Mouse (Mus musculus) limb, embryonic 10.5 days (tissue): ENCODE results near the gene Cyb5r2. TPM values are rescaled to one million over a fixed set of nuclear protein-coding genes. Genes with fewer than 3 reads are reported as not detected.

ENCODE experiments used
- DNase-seq: peaks from one replicate; pipeline ENCODE4 v3.0.0-alpha.2; 2017; ENCODE audit warnings: low spot score
- H3K27ac ChIP-seq: fragments of 300-500 bp; sonication (generic); 2 replicates; pipeline ENCODE4 v1.5.1; 2016; ENCODE audit warnings: mild to moderate bottlenecking
- H3K27me3 ChIP-seq: fragments of 300-500 bp; sonication (generic); 2 replicates; pipeline ENCODE4 v1.6.1; 2016; ENCODE audit warnings: low read depth, mild to moderate bottlenecking; ENCODE audit not compliant: poor library complexity, severe bottlenecking
- H3K36me3 ChIP-seq: fragments of 300-500 bp; sonication (generic); 2 replicates; pipeline ENCODE4 v1.6.1; 2016; ENCODE audit warnings: mild to moderate bottlenecking, moderate library complexity
- H3K4me1 ChIP-seq: fragments of 300-500 bp; sonication (generic); 2 replicates; pipeline ENCODE4 v1.6.1; 2016
- H3K4me3 ChIP-seq: fragments of 300-500 bp; sonication (generic); 2 replicates; pipeline ENCODE4 v1.5.1; 2016; ENCODE audit warnings: mild to moderate bottlenecking, moderate library complexity
- H3K9me3 ChIP-seq: fragments of 300-500 bp; sonication (generic); replicated peaks from 2 replicates; pipeline ENCODE4 v1.6.1; 2016; ENCODE audit warnings: mild to moderate bottlenecking
- WGBS: fragments of 180-500 bp; shearing (Covaris S2); methylation state at CpG from one replicate; pipeline ENCODE4 v1.1.7; 2016; 5-methylcytosine and 5-hydroxymethylcytosine counted together
- polyA plus RNA-seq: library from polyadenylated mRNA; unstranded; fragments of >200 nt; fragmentation: Nextera tagmentation; extraction: Ambion mirVana; gene quantifications from 2 replicates; pipeline ENCODE4 v1.2.1, GENCODE M21; 2016

Gene Cyb5r2
- polyA plus RNA-seq, 1 experiment from 2014 or later: 0.30 TPM

DNA sequence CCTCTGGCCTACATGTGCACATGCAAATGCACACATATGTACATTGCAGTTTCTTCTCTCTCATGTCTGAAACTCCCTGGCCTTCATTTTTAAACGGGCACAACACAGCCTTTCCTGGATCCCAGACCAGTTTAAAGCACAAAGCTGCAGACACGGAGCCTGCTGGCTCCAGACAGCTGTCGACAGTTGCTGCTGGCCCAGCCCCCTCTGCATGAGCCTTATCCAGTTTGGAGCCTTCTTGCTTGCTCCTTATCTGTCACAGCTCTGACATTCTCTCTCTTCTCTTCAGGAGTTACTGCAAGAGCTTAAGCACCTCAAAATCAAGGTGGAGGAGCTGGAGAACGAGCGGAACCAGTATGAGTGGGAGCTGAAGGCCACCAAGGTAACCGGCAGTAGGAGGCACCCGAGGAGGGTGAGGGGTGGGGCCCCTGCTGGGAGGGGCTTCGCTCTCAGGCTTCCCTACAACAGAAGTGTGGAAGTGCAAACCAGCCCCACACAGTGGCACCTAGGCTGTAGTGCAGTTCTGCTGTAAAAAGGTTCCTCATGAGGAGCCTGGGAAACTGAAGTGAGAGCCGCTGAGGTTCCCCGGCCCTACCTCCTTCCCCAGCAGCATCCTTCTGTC lies 49.2 kb downstream of the Cyb5r2 start:
- no peaks in the 10 kb centered on the region for H3K9me3 ChIP-seq
- H3K27ac ChIP-seq: peak overlapping the region; percentile 77
- H3K4me1 ChIP-seq: peaks cover 46% of the 10 kb centered on the region
- peak overlapping the region; percentile 28 for H3K4me3 ChIP-seq
- peaks cover 46% of the 10 kb centered on the region for H3K36me3 ChIP-seq
- 3% methylated on average over 10 of the region's 10 CpGs for WGBS
- no peaks in the 10 kb centered on the region for H3K27me3 ChIP-seq
- peak; percentile 81 for DNase-seq

DNA sequence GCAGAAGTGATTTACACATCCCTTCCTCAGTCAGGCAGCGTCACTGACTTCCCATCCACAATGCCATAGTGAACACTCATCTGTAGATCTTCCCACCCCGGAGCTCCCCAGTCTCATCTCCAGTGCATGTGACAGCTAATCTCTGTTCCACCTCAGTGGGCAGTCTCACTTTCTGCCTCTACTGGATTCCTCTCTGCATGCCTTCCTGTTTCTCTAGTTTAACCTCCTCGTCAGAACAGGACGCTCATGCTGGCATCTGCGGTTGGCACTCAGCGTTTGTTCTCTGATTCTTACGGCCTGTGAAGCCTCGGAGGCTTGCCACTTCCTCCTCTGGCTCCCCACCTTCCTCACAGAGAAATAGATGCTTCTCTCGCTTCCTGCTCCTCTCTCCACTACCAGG lies 50.2 kb downstream of the Cyb5r2 start:
- H3K27me3 ChIP-seq: no peaks in the 10 kb centered on the region
- DNase-seq: no peak
- H3K9me3 ChIP-seq: no peaks in the 10 kb centered on the region
- no peak overlapping the region for H3K4me3 ChIP-seq
- H3K4me1 ChIP-seq: peaks cover 54% of the 10 kb centered on the region
- 79% methylated on average over 9 of the region's 9 CpGs for WGBS
- peaks cover 37% of the 10 kb centered on the region for H3K36me3 ChIP-seq
- peak overlapping the region; percentile 77 for H3K27ac ChIP-seq

DNA sequence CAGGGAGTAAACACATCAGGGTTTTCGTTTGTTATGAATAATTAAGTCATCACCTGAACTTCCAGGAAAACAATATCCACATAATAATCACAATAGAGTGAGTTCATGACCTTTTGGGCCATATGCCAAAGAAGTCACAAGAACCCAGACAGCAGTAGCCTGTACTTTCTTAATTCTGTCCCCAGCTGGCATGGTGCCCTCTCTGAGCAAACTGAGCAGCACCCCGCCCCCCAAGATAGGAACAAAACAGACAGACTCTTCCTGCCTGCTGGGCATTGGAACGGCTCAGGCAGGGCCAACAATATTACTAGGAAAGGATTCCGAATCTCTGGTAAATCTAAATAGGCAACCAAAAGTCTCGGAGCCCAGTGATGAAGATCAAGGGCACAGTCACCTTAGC lies 51.9 kb downstream of the Cyb5r2 start:
- Histone ChIP-seq H3K9me3 (no peaks in the 10 kb centered on the region), H3K4me1 (peaks cover 55% of the 10 kb centered on the region), H3K36me3 (peaks cover 37% of the 10 kb centered on the region), H3K27ac (no peak overlapping the region), H3K27me3 (no peaks in the 10 kb centered on the region), H3K4me3 (no peak overlapping the region)
- WGBS: 90% methylated on average over 5 of the region's 5 CpGs
- DNase-seq: no peak

DNA sequence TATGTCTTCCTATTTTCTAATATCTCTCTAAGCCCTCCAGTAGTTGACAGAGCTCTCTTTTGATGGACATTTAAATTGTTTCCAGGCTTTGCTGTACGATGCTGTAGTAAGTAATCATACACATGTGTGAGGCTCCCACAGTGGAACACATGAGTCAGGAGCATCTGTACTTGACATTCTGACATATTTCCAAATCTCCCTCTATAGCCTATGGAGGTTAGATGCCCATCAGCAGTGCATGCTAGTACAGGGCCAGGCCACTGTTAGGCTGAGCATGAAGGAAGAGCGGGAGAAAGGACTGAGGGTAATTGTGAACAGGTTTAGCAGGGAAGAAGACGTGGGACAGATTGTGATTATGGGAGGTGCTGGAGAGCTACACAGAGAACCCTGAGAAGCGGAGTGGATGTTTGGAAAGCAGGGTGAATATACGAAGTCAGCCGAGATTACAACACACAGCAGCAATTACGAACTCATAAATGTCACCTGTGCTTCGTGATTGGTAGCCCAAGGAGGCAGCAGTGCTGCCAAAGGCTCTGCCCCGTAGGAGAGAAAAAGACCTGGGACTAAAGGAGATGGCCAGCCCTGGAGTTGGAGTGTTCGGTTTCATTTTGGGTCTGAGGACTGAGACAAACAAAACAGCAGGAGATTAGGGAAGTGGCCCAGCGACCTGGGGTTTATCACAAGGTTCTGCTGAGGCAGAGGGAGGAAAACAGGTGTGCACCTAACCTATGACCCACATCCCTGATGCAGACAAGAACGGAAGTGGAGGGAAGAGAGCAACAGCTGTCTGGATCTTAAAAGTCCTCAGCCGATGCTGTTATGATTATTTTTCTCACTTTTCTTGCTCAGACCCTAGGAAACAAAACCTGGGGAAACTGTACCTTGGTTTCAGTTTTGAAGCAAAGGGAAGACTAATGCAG lies 55.1 kb downstream of the Cyb5r2 start:
- Histone ChIP-seq H3K9me3 (no peaks in the 10 kb centered on the region), H3K27ac (peak overlapping the region; percentile 1), H3K4me3 (no peak overlapping the region), H3K36me3 (peaks cover 65% of the 10 kb centered on the region), H3K4me1 (peaks cover 23% of the 10 kb centered on the region), H3K27me3 (no peaks in the 10 kb centered on the region)
- WGBS: 45% methylated on average over 13 of the region's 13 CpGs
- no peak for DNase-seq

DNA sequence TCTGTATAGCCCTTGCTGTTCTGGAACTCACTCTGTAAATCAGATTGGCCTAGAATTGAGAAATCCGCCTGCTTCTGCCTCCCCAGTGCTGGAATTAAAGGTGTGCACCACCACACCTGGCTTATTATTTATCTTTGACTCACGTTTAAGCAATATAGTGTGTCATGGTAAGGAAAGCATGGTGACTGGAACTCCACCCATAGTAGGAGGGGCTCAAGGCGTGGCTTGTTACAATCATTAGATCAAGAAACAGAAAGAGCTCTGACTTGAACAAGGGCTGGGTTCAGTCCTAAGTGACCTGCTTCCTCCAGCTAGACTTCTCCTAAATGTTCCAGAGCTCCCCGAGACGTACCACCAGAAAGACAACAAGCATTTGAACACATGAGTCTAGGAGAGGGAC lies 57.2 kb downstream of the Cyb5r2 start:
- DNase-seq: no peak
- H3K4me1 ChIP-seq: peaks cover 25% of the 10 kb centered on the region
- no peak overlapping the region for H3K27ac ChIP-seq
- no peak overlapping the region for H3K4me3 ChIP-seq
- no peaks in the 10 kb centered on the region for H3K27me3 ChIP-seq
- no peaks in the 10 kb centered on the region for H3K9me3 ChIP-seq
- peaks cover 62% of the 10 kb centered on the region for H3K36me3 ChIP-seq
- 90% methylated on average over 5 of the region's 5 CpGs for WGBS

DNA sequence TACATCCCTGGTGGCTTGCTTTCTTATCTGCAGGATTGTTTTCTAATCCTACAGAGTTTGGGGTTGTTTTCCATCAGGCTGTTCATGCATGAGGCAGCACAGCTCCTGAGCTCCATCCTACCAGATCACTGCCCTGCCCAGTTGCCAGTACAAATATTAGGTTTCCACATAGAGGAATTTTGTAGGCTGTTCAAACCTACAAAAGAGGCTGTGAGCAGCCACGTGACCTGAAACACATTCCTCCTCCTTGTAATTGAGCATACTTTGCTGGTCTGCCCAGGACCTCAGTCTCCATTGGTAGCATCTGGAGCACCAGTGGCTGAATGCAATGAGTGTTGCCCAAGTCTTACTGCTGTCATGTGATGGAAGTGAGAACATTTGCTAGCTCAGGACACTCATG lies 57.9 kb downstream of the Cyb5r2 start:
- Histone ChIP-seq H3K27ac (no peak overlapping the region), H3K9me3 (no peaks in the 10 kb centered on the region), H3K4me3 (no peak overlapping the region), H3K4me1 (peaks cover 25% of the 10 kb centered on the region), H3K36me3 (peaks cover 55% of the 10 kb centered on the region), H3K27me3 (no peaks in the 10 kb centered on the region)
- no peak for DNase-seq
- WGBS: 79% methylated on average over 1 of the region's 1 CpGs

Other genes starting within 250 kb of the Cyb5r2 start
- 9.7 and 22.3 TPM in 2 replicates for gene Olfml1, start 190.6 kb downstream of the Cyb5r2 start, polyA plus RNA-seq
- gene Ppfibp2, start 162.8 kb downstream of the Cyb5r2 start, polyA plus RNA-seq: 22.0 and 24.9 TPM in 2 replicates
- not detected in 2 replicates for gene 5330417H12Rik, start 132.9 kb downstream of the Cyb5r2 start, polyA plus RNA-seq
- not detected in 2 replicates for gene Ovch2, start 43.2 kb upstream of the Cyb5r2 start, polyA plus RNA-seq
- gene Olfr467, start 54.2 kb upstream of the Cyb5r2 start, polyA plus RNA-seq: not detected in 2 replicates
- gene Olfr469, start 67.5 kb upstream of the Cyb5r2 start, polyA plus RNA-seq: not detected in 2 replicates
- not detected in 2 replicates for gene Olfr470, start 89.5 kb upstream of the Cyb5r2 start, polyA plus RNA-seq
- gene Olfr472, start 139.9 kb upstream of the Cyb5r2 start, polyA plus RNA-seq: not detected in 2 replicates
- not detected in 2 replicates for gene Olfr473, start 172.4 kb upstream of the Cyb5r2 start, polyA plus RNA-seq
- gene Olfr474, start 196.6 kb upstream of the Cyb5r2 start, polyA plus RNA-seq: not detected in 2 replicates
- not detected in 2 replicates for gene Olfr476, start 206.8 kb upstream of the Cyb5r2 start, polyA plus RNA-seq
- not detected in 2 replicates for gene Olfr477, start 228.7 kb upstream of the Cyb5r2 start, polyA plus RNA-seq